Mouse (Mus musculus): ENCODE data around the gene Gpr107.

DNA sequence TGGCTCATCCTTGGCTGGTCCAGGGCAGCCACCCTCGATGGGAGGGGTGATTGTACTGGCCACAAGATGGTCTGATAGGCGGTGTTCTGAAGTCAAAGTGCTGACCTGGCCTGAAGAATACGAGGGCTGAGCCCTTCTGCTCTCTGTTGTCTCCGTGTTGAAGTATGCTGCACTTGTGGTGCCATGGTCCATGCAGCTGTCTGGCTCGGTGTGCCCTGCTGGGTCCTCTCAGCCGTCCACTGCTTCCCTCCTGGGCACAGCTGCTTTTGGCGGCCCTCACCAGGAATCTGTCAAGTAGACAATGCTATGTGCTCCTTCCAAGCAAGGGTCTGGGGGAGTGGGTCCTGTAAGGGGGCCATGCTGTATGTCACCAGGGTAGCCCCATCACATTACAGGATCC lies 68.7 kb downstream of the Gpr107 start:
- TF ChIP-seq CTCF (IDR thresholded peaks at IDR 0.05; ENCODE audit: control insufficient read depth, insufficient read depth, insufficient replicate concordance, low read depth, low read length) (no peak), POLR2A (IDR thresholded peaks at IDR 0.05; ENCODE audit: control insufficient read depth, low read depth, low read length) (no peak)
